Mouse (Mus musculus) forebrain, postnatal 0 days (tissue): ENCODE data around the gene Jag2. TPM values are rescaled to one million over a fixed set of nuclear protein-coding genes. Genes with fewer than 3 reads are reported as not detected.
A peak's percentile ranks its signal among the peaks of the same experiment; 100 is the strongest.

Source experiments
- ATAC-seq: fragments of 200-750 bp; cut with Nextera tagmentation; 2 replicates; pipeline ENCODE4 v1.8.0; 2017; ENCODE audit warnings: mild to moderate bottlenecking, moderate library complexity
- DNase-seq: peaks from one replicate; pipeline ENCODE4 v3.0.0-alpha.2; 2015
- H3K27ac ChIP-seq: fragments of 300-500 bp; sonication (generic); 2 replicates; pipeline ENCODE4 v1.5.1; 2014; ENCODE audit warnings: low read depth, mild to moderate bottlenecking, antibody characterized with exemption, low read length, moderate library complexity, mixed read lengths
- H3K27me3 ChIP-seq: fragments of 300-500 bp; sonication (generic); 2 replicates; pipeline ENCODE4 v1.6.1; 2014; ENCODE audit warnings: mild to moderate bottlenecking, low read length, mixed read lengths; ENCODE audit not compliant: insufficient read depth
- H3K36me3 ChIP-seq: fragments of 300-500 bp; sonication (generic); 2 replicates; pipeline ENCODE4 v1.6.1; 2014; ENCODE audit warnings: mild to moderate bottlenecking, moderate library complexity; ENCODE audit not compliant: insufficient read depth
- H3K4me1 ChIP-seq: fragments of 300-500 bp; sonication (generic); 2 replicates; pipeline ENCODE4 v1.6.1; 2014; ENCODE audit warnings: antibody characterized with exemption; ENCODE audit not compliant: insufficient read depth
- H3K4me2 ChIP-seq: fragments of 300-500 bp; sonication (generic); 2 replicates; pipeline ENCODE4 v1.6.1; 2014; ENCODE audit warnings: low read depth, mild to moderate bottlenecking, moderate library complexity
- H3K4me3 ChIP-seq: fragments of 300-500 bp; sonication (generic); 2 replicates; pipeline ENCODE4 v1.5.1; 2014; ENCODE audit warnings: low read depth, low read length, mixed read lengths
- H3K9ac ChIP-seq: fragments of 300-500 bp; sonication (generic); 2 replicates; pipeline ENCODE4 v1.6.1; 2014; ENCODE audit warnings: mild to moderate bottlenecking
- H3K9me3 ChIP-seq: fragments of 300-500 bp; sonication (generic); 2 replicates; pipeline ENCODE4 v1.6.1; 2016; ENCODE audit warnings: low read length
- CTCF ChIP-seq: sonication (generic); IDR thresholded peaks from 2 replicates; pipeline ENCODE4 v1.5.1; 2016; ENCODE audit warnings: antibody characterized with exemption, control low read depth, low read depth
- WGBS: fragments of 180-500 bp; shearing (Covaris S2); extraction: QIAGEN DNeasy Blood & Tissue Kit; methylation state at CpG from one replicate; pipeline ENCODE4 v1.1.7; 2014; 5-methylcytosine and 5-hydroxymethylcytosine counted together
- polyA plus RNA-seq: library from polyadenylated mRNA; unstranded; fragments of >200 nt; fragmentation: Nextera tagmentation; extraction: Ambion mirVana; gene quantifications from 2 replicates; pipeline ENCODE4 v1.2.1, GENCODE M21; 2015
- total RNA-seq: library from RNA; depleted of rRNA; stranded (reverse); fragments of >200 nt; gene quantifications from 2 replicates; pipeline ENCODE4 v1.2.3, GENCODE M21; 2014

Gene Jag2
- total and polyA plus RNA-seq, 2 experiments from 2014 or later, result 7.9 to 69.4 TPM

DNA sequence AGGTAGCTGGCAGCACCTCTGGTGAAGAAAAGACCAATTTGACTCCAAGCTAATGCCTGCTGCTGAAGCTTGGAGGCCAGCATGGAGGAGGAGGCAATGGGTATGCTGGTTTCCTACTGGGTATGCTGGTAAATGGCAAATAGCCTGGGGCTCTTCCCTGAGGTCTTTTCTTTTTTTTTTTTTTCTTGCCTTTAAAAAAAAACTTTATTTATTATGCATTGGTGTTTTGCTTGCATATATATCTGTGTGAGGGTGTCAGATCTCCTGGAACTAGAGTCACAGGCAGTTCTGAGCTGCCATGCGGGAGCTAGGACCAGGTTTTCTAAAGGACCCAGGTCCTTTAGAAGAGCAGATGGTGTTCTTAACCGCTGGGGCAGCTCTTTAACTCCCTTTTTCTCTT is 58.3 kb downstream of the Jag2 start:
- H3K4me1 ChIP-seq, result 0 out of 2 replicates have a peak, but pooled peaks cover 3% of the 10 kb centered on the region
- no peak overlapping the region for H3K4me2 ChIP-seq
- 81% methylated on average over 2 of the region's 2 CpGs for WGBS
- no peaks in the 10 kb centered on the region for H3K9me3 ChIP-seq
- H3K27me3 ChIP-seq, result peaks cover 34% of the 10 kb centered on the region
- ATAC-seq, result no peak
- TF ChIP-seq CTCF, result no peak
- no peak overlapping the region for H3K9ac ChIP-seq
- DNase-seq, result no peak
- no peaks in the 10 kb centered on the region for H3K36me3 ChIP-seq
- no peak overlapping the region for H3K4me3 ChIP-seq
- H3K27ac ChIP-seq, result no peak overlapping the region

DNA sequence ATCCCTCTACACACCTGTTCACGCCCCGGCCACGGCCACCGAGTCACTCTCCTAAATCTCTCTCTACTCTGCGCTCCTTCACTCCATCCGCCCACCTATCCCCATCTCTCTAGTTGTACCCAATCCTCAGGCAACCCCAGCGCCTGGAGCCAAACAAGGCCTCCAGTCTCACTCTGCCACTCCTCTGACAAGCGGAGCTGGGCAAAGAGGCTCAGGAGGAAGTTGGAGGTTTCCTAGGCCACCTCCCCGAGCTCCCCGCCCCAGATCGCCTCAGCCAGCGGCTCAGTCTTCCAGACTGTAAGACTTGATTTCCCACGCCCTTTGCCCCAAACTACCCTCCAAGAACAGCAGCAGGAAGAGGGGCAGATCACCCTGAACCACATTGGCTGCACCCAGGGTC is 58.8 kb downstream of the Jag2 start:
- TF ChIP-seq CTCF, result no peak
- H3K4me3 ChIP-seq, result no peak overlapping the region
- H3K9me3 ChIP-seq, result no peaks in the 10 kb centered on the region
- H3K36me3 ChIP-seq, result no peaks in the 10 kb centered on the region
- ATAC-seq (no peak), DNase-seq (no peak)
- H3K9ac ChIP-seq, result no peak overlapping the region
- H3K27me3 ChIP-seq, result peaks cover 29% of the 10 kb centered on the region
- no peak overlapping the region for H3K27ac ChIP-seq
- H3K4me2 ChIP-seq, result no peak overlapping the region
- 55% methylated on average over 13 of the region's 13 CpGs for WGBS
- 0 out of 2 replicates have a peak, but pooled peaks cover 3% of the 10 kb centered on the region for H3K4me1 ChIP-seq

DNA sequence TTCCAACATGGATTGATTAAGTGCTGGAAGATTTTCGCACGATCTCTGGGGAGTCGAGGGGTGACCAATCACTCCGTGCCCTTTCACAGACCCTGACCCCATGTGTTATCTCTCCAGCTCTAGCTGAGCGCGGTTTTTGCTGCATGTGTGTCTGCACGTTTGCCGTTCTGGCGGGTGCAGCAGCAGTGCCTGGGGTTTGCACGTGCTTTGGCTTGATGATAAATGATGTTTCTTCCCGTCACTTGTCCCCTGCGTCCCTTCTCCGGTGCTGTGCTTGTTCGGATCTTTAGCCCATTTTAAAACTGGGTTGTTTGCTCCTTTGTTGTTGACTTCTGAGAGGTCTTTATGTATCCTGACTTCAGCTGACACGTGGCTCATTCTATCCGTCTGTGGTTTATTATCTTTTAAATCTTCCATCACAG is 59.8 kb downstream of the Jag2 start:
- TF ChIP-seq CTCF, result no peak
- peaks cover 19% of the 10 kb centered on the region for H3K27me3 ChIP-seq
- 0 out of 2 replicates have a peak, but pooled peaks have one; percentile 23 for ATAC-seq
- no peak for DNase-seq
- H3K4me3 ChIP-seq, result no peak overlapping the region
- H3K4me2 ChIP-seq, result no peak overlapping the region
- no peaks in the 10 kb centered on the region for H3K36me3 ChIP-seq
- no peaks in the 10 kb centered on the region for H3K9me3 ChIP-seq
- H3K9ac ChIP-seq, result no peak overlapping the region
- WGBS, result 34% methylated on average over 16 of the region's 16 CpGs
- H3K4me1 ChIP-seq, result 0 out of 2 replicates have a peak, but pooled peaks cover 3% of the 10 kb centered on the region
- no peak overlapping the region for H3K27ac ChIP-seq

DNA sequence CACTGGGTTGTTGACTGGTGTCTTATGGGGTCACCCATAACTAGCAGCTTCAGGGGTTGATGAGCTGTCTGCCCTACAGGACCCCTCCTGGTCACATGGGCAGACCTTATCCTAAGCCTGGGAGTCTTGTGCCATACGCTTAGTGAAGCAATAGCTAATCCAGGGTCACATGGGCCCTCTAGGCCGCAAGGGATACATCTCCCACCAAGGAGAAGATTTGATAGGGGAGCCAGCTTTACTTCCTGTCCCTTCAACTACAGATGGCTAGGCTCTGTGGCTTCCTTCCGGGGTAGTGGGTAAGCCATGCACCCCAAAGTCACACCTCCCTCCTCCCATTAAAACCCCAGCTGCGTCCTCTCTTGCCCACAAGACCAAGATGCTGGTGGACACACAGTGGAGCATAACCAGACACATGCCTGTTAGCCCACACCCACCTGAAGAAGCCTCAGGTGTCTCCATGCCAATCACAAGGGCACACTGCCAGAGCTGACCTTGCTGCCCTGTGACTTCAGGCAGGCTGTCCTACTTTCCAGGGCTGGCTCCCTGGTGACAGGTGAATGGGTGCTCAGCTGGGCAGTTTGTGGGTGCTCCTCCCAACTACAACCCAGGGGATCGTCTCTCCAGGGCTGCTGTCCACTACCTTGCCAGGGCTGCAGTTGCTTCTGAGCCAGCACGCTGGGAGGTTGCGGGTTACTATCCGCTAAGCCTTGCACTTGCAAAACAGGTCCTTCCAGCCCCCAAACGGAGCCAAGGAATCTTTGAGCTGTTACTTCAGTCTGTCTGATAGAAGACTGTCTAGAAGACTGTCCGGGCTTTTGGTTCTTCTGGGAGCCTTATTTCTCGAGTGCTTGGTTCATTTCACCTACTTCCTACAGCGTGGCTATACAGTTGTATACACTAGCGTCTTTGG is 61.1 kb downstream of the Jag2 start, which contains the start of gene Gpr132:
Gpr132 (minus strand) TSS at position 51 of the 910 bp plus-strand sequence.
- ATAC-seq (no peak), DNase-seq (no peak)
- H3K27me3 ChIP-seq, result peaks cover 7% of the 10 kb centered on the region; the same call in 1 of the 2 replicates
- H3K36me3 ChIP-seq, result no peaks in the 10 kb centered on the region
- no peak within 1 kb of the TSS for H3K27ac ChIP-seq
- WGBS, result 67% methylated on average over 13 of the region's 13 CpGs
- H3K9me3 ChIP-seq, result no peaks in the 10 kb centered on the region
- H3K4me2 ChIP-seq, result no peak within 1 kb of the TSS
- no peak within 1 kb of the TSS for H3K9ac ChIP-seq
- TF ChIP-seq CTCF, result no peak
- H3K4me1 ChIP-seq, result no peaks in the 10 kb centered on the region
- H3K4me3 ChIP-seq, result no peak within 1 kb of the TSS

DNA sequence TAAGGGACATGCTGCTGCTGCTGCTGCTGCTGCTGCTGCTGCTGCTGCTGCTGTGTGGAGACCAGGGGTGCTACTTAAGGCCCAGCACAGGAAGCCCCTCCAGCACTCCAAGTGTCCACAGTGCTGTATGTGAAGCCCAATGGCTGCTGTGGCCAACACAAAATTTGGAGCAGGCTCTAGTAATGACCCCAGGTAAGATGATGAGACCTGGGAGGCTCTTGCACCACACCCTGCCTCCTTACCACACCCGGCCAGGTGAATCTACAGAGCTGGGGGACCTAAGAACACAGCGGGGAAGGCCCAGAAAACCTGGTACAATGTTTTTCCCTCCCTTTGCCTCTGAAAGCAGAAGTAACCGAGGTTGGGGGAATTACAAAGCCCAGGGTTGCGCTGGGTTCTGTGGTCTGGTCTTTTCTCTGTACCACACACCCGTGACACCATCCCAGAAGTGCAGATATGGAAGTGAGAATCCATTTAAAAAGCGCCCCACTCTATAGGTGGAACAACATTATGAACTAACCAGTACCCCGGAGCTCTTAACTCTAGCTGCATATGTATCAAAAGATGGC is 62.4 kb downstream of the Jag2 start:
- Histone ChIP-seq H3K9me3 (no peaks in the 10 kb centered on the region), H3K4me2 (no peak overlapping the region), H3K27me3 (no peaks in the 10 kb centered on the region; the same call in 1 of the 2 replicates), H3K4me1 (no peaks in the 10 kb centered on the region), H3K27ac (no peak overlapping the region), H3K9ac (no peak overlapping the region), H3K36me3 (no peaks in the 10 kb centered on the region), H3K4me3 (no peak overlapping the region)
- ATAC-seq, result no peak
- 84% methylated on average over 7 of the region's 7 CpGs for WGBS
- TF ChIP-seq CTCF, result no peak
- no peak for DNase-seq

DNA sequence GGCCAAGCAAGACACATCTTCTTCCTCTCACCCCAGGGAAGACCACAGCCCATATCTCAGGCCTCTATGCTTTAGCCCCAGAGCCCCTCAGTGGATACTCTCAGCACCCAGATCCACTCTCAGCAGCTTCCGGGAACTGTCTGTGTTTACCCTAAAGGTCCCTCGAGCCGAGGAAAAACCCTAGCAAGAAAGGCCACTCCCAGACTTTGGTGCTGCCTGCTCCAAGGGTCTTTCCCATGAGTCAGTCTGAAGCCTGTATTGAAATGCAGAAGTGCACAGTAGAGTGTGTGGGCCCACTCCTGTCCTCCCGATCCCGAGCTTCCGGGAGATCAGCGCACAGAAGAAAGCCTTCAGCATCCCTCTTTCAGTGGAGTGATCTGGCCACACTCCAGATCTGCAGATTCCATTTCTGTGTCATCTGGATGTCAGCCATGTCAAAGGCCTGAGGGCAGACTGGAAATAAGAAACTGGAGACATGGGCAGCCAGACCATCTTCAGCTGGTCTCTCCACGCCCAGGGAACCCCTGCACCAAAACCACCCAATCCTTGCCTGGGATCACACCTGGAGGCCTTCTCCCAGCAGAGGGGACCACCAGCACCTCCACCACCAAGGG is 63.0 kb downstream of the Jag2 start:
- DNase-seq (no peak), ATAC-seq (no peak)
- H3K4me3 ChIP-seq, result no peak overlapping the region
- no peak overlapping the region for H3K4me2 ChIP-seq
- no peaks in the 10 kb centered on the region for H3K36me3 ChIP-seq
- no peaks in the 10 kb centered on the region for H3K9me3 ChIP-seq
- no peak overlapping the region for H3K27ac ChIP-seq
- H3K9ac ChIP-seq, result no peak overlapping the region
- H3K27me3 ChIP-seq, result no peaks in the 10 kb centered on the region; the same call in 1 of the 2 replicates
- H3K4me1 ChIP-seq, result no peaks in the 10 kb centered on the region
- WGBS, result 68% methylated on average over 8 of the region's 8 CpGs
- TF ChIP-seq CTCF, result no peak
